Mouse (Mus musculus): ENCODE data around the gene Tshb. TPM values are rescaled to one million over a fixed set of nuclear protein-coding genes. Genes with fewer than 3 reads are reported as not detected.

The Tshb gene
- polyA plus RNA-seq, 1 experiment = not detected

DNA sequence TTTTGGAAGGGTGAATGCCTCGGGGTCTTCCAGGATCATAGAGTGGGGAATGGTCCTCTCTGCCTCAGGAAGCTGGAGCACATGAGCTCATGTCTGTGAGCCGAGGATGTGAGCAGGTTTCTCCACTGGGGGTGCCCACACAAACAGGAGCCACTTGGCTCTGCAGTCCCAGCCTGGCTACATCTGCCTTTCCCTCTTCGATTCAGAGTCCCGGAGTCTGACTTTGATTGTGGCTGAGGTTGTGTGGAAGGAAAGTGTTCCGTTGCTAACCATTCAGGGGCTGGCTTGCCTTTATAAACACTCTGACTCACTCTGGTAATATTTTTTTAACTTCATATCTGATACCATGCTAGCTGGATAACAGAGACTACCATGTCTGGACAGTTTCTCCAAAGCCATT lies 30.1 kb downstream of the Tshb start:
- H3K4me1 ChIP-seq (ENCODE audit: control insufficient read depth, insufficient read depth, low read length) = no peaks in the 10 kb centered on the region
- TF ChIP-seq POLR2A (IDR thresholded peaks at IDR 0.05; ENCODE audit: extremely low read depth, insufficient read depth, low read length) (no peak), CTCF (IDR thresholded peaks at IDR 0.05; ENCODE audit: extremely low read depth, insufficient read depth, low read length) (no peak)
- no peak overlapping the region for H3K27ac ChIP-seq (ENCODE audit: insufficient read depth, low read length)
- H3K4me3 ChIP-seq (ENCODE audit: insufficient read depth, low read length) = no peak overlapping the region

DNA sequence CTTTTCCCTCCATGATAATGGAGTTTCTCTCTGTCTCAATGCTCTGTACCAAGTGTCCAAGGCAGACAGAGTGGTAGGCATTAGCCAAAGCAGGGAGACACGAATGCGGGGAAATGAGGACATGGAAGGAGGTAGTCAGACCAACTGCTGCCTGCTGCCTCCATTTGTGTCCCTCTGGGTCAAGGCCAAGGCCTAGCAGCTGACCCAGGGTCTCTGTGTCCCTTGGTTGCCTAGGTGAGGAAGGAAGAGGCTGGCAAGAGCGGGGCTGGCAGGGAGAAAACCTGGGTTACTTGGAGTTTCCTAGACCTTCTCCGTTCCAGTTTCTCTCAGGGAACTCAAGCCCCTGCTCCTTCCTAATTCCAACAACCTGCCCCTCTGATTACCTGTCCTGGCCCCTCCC lies 30.5 kb downstream of the Tshb start:
- H3K4me3 ChIP-seq (ENCODE audit: insufficient read depth, low read length) = no peak overlapping the region
- no peak overlapping the region for H3K27ac ChIP-seq (ENCODE audit: insufficient read depth, low read length)
- no peak for TF ChIP-seq POLR2A (IDR thresholded peaks at IDR 0.05; ENCODE audit: extremely low read depth, insufficient read depth, low read length)
- no peak for TF ChIP-seq CTCF (IDR thresholded peaks at IDR 0.05; ENCODE audit: extremely low read depth, insufficient read depth, low read length)
- H3K4me1 ChIP-seq (ENCODE audit: control insufficient read depth, insufficient read depth, low read length) = no peaks in the 10 kb centered on the region

DNA sequence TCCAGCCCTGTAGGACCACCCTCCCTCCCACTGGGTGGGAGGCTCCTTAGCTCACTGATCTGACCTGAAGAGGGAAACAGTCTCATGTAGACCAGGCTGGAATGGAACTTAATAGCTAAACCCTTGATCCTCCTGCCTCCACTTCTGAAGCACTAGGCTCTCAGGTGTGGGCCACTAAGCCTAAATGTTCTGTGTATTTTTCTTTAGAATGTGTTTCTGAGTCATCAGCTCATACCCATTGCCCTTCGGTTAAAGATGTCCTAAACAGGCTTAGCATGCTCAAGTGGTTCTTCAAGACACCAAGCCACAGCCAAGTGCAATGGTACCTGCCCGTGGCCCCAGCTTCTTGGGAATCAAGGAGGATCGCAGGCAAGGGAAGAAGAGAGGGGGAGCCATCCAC lies 31.0 kb downstream of the Tshb start:
- no peaks in the 10 kb centered on the region for H3K4me1 ChIP-seq (ENCODE audit: control insufficient read depth, insufficient read depth, low read length)
- no peak overlapping the region for H3K4me3 ChIP-seq (ENCODE audit: insufficient read depth, low read length)
- TF ChIP-seq CTCF (IDR thresholded peaks at IDR 0.05; ENCODE audit: extremely low read depth, insufficient read depth, low read length) (no peak), POLR2A (IDR thresholded peaks at IDR 0.05; ENCODE audit: extremely low read depth, insufficient read depth, low read length) (no peak)
- no peak overlapping the region for H3K27ac ChIP-seq (ENCODE audit: insufficient read depth, low read length)

DNA sequence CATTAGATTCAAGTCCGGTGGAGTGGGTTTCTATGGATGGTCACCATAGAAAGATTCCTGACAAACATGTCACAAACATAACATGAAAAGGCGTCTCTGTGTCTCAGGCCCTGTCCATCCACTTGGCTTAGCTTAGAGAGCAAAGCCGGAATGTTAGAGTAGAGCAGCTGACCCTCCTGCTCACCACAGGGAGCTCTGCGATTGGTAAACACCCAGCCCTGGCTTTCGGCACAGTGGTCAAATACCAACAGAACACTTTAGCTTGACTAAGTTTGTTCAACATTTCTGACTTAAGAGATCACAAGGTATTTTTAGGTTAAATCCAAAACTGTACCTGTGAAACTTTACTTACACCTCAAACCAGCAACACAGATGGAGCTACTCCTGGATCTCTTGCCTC lies 31.4 kb downstream of the Tshb start:
- TF ChIP-seq CTCF (IDR thresholded peaks at IDR 0.05; ENCODE audit: extremely low read depth, insufficient read depth, low read length) = no peak
- no peak for TF ChIP-seq POLR2A (IDR thresholded peaks at IDR 0.05; ENCODE audit: extremely low read depth, insufficient read depth, low read length)
- Histone ChIP-seq H3K4me1 (ENCODE audit: control insufficient read depth, insufficient read depth, low read length) (no peaks in the 10 kb centered on the region), H3K27ac (ENCODE audit: insufficient read depth, low read length) (no peak overlapping the region), H3K4me3 (ENCODE audit: insufficient read depth, low read length) (no peak overlapping the region)

DNA sequence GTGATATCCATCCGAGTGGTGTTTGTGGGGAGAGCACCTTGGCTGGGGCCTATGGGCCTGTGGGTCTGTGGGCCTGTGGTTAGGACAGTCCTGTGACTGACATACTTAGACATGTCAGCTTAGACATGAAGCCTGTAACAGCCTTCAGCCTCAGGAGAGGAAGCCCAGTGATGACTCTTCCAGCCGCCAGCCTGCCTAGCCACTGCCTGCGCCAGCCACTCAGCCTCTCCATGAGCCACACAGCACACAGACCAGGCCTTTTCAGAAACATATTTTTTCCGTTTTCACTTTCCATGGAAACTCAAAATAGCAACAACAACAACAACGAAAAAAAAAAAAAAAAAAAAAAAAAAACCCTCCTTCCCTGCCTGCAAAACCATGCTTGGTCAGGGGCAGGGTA lies 33.8 kb downstream of the Tshb start:
- TF ChIP-seq POLR2A (IDR thresholded peaks at IDR 0.05; ENCODE audit: extremely low read depth, insufficient read depth, low read length) (no peak), CTCF (IDR thresholded peaks at IDR 0.05; ENCODE audit: extremely low read depth, insufficient read depth, low read length) (no peak)
- Histone ChIP-seq H3K4me1 (ENCODE audit: control insufficient read depth, insufficient read depth, low read length) (no peaks in the 10 kb centered on the region), H3K27ac (ENCODE audit: insufficient read depth, low read length) (no peak overlapping the region), H3K4me3 (ENCODE audit: insufficient read depth, low read length) (no peak overlapping the region)

DNA sequence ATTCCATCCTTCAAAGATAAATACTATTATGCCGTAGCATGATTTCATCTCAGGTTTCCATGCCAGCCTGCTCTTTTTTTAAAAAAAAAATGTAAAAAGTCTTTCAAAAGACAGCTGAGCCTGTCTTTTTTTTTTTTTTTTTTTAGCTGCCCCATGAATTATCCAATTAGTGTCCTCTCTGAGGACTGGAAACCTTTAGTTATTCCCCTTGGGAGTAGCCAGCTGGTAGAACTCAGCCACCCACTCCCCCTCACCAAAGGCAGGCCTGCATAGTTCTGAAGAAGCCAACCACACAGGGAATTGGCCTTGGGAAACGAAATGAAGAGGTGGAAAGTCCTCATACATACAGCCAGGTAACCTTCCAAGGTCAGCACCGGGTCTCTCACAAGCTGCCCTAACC lies 34.5 kb downstream of the Tshb start:
- TF ChIP-seq CTCF (IDR thresholded peaks at IDR 0.05; ENCODE audit: extremely low read depth, insufficient read depth, low read length) (no peak), POLR2A (IDR thresholded peaks at IDR 0.05; ENCODE audit: extremely low read depth, insufficient read depth, low read length) (no peak)
- Histone ChIP-seq H3K27ac (ENCODE audit: insufficient read depth, low read length) (no peak overlapping the region), H3K4me3 (ENCODE audit: insufficient read depth, low read length) (no peak overlapping the region), H3K4me1 (ENCODE audit: control insufficient read depth, insufficient read depth, low read length) (no peaks in the 10 kb centered on the region)

DNA sequence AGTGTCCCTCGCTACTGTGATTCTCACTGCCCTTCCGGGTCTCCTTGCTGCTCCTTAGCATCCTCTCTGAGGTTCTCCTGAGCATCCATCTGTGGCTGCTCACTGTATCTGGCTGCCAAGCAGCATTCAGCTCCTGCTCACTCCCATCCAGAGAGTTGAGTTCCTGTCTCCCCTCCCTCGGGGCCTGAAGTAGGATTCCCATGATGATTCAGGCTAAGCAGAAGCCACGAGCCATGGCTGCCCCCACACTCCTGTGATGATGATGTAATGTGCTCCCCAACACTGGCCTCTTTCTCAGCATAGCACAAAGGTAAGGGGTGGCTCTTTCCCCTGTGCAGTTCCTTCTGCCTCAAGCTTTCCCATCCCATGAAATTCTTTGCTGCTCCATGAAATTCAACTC lies 36.3 kb downstream of the Tshb start:
- H3K4me1 ChIP-seq (ENCODE audit: control insufficient read depth, insufficient read depth, low read length) = no peaks in the 10 kb centered on the region
- H3K27ac ChIP-seq (ENCODE audit: insufficient read depth, low read length) = no peak overlapping the region
- H3K4me3 ChIP-seq (ENCODE audit: insufficient read depth, low read length) = no peak overlapping the region
- no peak for TF ChIP-seq CTCF (IDR thresholded peaks at IDR 0.05; ENCODE audit: extremely low read depth, insufficient read depth, low read length)
- TF ChIP-seq POLR2A (IDR thresholded peaks at IDR 0.05; ENCODE audit: extremely low read depth, insufficient read depth, low read length) = no peak

DNA sequence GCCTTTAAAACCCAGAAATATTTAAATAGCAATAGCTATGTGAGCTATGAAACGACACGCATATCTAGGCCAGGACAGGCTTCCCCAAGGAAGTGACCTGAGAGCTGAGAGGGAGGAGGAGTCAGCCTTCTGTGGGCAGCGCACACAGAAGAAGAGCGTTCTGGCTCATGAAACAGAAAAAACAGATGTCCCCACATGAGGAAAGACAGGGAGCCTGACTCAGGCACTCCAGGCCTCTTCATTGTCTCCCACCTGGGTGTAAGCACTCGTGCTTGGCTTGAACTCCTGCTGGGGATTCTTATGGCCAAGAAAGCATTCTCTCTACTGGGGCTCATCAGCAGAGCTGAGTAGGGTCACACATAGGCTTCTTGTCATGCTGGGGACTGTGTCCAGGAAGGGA lies 37.9 kb downstream of the Tshb start:
- H3K4me1 ChIP-seq (ENCODE audit: control insufficient read depth, insufficient read depth, low read length) = no peaks in the 10 kb centered on the region
- no peak overlapping the region for H3K4me3 ChIP-seq (ENCODE audit: insufficient read depth, low read length)
- no peak for TF ChIP-seq CTCF (IDR thresholded peaks at IDR 0.05; ENCODE audit: extremely low read depth, insufficient read depth, low read length)
- no peak for TF ChIP-seq POLR2A (IDR thresholded peaks at IDR 0.05; ENCODE audit: extremely low read depth, insufficient read depth, low read length)
- no peak overlapping the region for H3K27ac ChIP-seq (ENCODE audit: insufficient read depth, low read length)

- TF ChIP-seq CTCF (IDR thresholded peaks at IDR 0.05; ENCODE audit: extremely low read depth, insufficient read depth, low read length) (no peak), POLR2A (IDR thresholded peaks at IDR 0.05; ENCODE audit: extremely low read depth, insufficient read depth, low read length) (no peak)
- Histone ChIP-seq H3K4me1 (ENCODE audit: control insufficient read depth, insufficient read depth, low read length) (no peaks in the 10 kb centered on the region), H3K4me3 (ENCODE audit: insufficient read depth, low read length) (no peak overlapping the region), H3K27ac (ENCODE audit: insufficient read depth, low read length) (no peak overlapping the region)
These were observed 38.6 kb downstream of the Tshb start for GRCm38 (mm10) chr3:102743781-102744471.

- Histone ChIP-seq H3K4me1 (ENCODE audit: control insufficient read depth, insufficient read depth, low read length) (no peaks in the 10 kb centered on the region; the same call in 1 of the 2 replicates), H3K4me3 (ENCODE audit: insufficient read depth, low read length) (no peak overlapping the region), H3K27ac (ENCODE audit: insufficient read depth, low read length) (no peak overlapping the region)
- TF ChIP-seq POLR2A (IDR thresholded peaks at IDR 0.05; ENCODE audit: extremely low read depth, insufficient read depth, low read length) = no peak
- no peak for TF ChIP-seq CTCF (IDR thresholded peaks at IDR 0.05; ENCODE audit: extremely low read depth, insufficient read depth, low read length)
These were observed 39.3 kb downstream of the Tshb start for GRCm38 (mm10) chr3:102743202-102743601.

All from cortical plate, adult 2 months (tissue).